Mouse (Mus musculus) right cerebral cortex, postnatal 36 days (tissue): ENCODE results near the gene Arhgap24.

Experiments used
- DNase-seq, 2 experiments: peaks; one replicate each; pipeline ENCODE4 v3.0.0; 2022; ENCODE audit warnings: low spot score in 2 of 2, mixed read lengths in 1 of 2

Gene Arhgap24

GRCm38 (mm10) chr5:102481215-102482211 lies at the start of gene Arhgap24:
Gene Arhgap24, plus strand, starts transcription at chr5:102481391.
- DNase-seq, result peak in 1 of 2 experiments; percentile 5

- no peak for DNase-seq
Observed at GRCm38 (mm10) chr5:102434182-102434581, 47.0 kb upstream of the Arhgap24 start.

GRCm38 (mm10) chr5:102436581-102436980 lies 44.6 kb upstream of the Arhgap24 start:
- DNase-seq, result no peak

- DNase-seq, result peak; percentile 7 to 28
Observed at GRCm38 (mm10) chr5:102439119-102439877, 41.9 kb upstream of the Arhgap24 start.

- DNase-seq, result no peak
Observed at GRCm38 (mm10) chr5:102447436-102447835, 33.8 kb upstream of the Arhgap24 start.

- no peak for DNase-seq
Observed at GRCm38 (mm10) chr5:102450897-102451296, 30.3 kb upstream of the Arhgap24 start.

GRCm38 (mm10) chr5:102452079-102452797 lies 29.0 kb upstream of the Arhgap24 start:
- DNase-seq, result no peak

GRCm38 (mm10) chr5:102453324-102453723 lies 27.9 kb upstream of the Arhgap24 start:
- DNase-seq, result no peak

- no peak for DNase-seq
Observed at GRCm38 (mm10) chr5:102455247-102455646, 25.9 kb upstream of the Arhgap24 start.

- DNase-seq, result no peak
Observed at GRCm38 (mm10) chr5:102460452-102461197, 20.6 kb upstream of the Arhgap24 start.

GRCm38 (mm10) chr5:102462948-102463347 lies 18.2 kb upstream of the Arhgap24 start:
- no peak for DNase-seq

- no peak for DNase-seq
Observed at GRCm38 (mm10) chr5:102465372-102465771, 15.8 kb upstream of the Arhgap24 start.

- no peak for DNase-seq
Observed at GRCm38 (mm10) chr5:102468292-102468691, 12.9 kb upstream of the Arhgap24 start.

GRCm38 (mm10) chr5:102470284-102470683 lies 10.9 kb upstream of the Arhgap24 start:
- no peak for DNase-seq

GRCm38 (mm10) chr5:102478076-102478475 lies 3.1 kb upstream of the Arhgap24 start:
- no peak for DNase-seq

- no peak for DNase-seq
Observed at GRCm38 (mm10) chr5:102483285-102483975, 2.2 kb downstream of the Arhgap24 start.

GRCm38 (mm10) chr5:102491554-102491953 lies 10.4 kb downstream of the Arhgap24 start:
- DNase-seq, result no peak

- no peak for DNase-seq
Observed at GRCm38 (mm10) chr5:102492152-102492551, 11.0 kb downstream of the Arhgap24 start.

- DNase-seq, result no peak
Observed at GRCm38 (mm10) chr5:102494827-102495226, 13.6 kb downstream of the Arhgap24 start.

- no peak for DNase-seq
Observed at GRCm38 (mm10) chr5:102497205-102497604, 16.0 kb downstream of the Arhgap24 start.
